Mouse (Mus musculus) bone marrow macrophage, adult 2 months (primary cell): ENCODE data around the gene Shisa6. TPM values are rescaled to one million over a fixed set of nuclear protein-coding genes. Genes with fewer than 3 reads are reported as not detected.

ENCODE experiments used
- H3K27ac ChIP-seq: 2 replicates; pipeline ENCODE4 v1.5.1; 2012; ENCODE audit warnings: low read depth, low read length; ENCODE audit not compliant: insufficient read depth
- H3K4me1 ChIP-seq: 2 replicates; pipeline ENCODE4 v1.6.1; 2012; ENCODE audit warnings: low read length; ENCODE audit not compliant: control insufficient read depth, insufficient read depth
- H3K4me3 ChIP-seq: 2 replicates; pipeline ENCODE4 v1.5.1; 2012; ENCODE audit warnings: mild to moderate bottlenecking, low read length, moderate library complexity; ENCODE audit not compliant: insufficient read depth
- CTCF ChIP-seq: IDR thresholded peaks from 2 replicates; pipeline ENCODE4 v1.5.1; 2012; ENCODE audit warnings: low read depth, mild to moderate bottlenecking, low read length, moderate library complexity
- POLR2A ChIP-seq: IDR thresholded peaks from 2 replicates; pipeline ENCODE4 v1.6.1; 2012; ENCODE audit warnings: mild to moderate bottlenecking, low read depth, low read length, borderline replicate concordance
- polyA plus RNA-seq: library from polyadenylated mRNA; stranded (reverse); fragments of >200 nt; gene quantifications from 2 replicates; pipeline ENCODE4 v1.2.4, GENCODE M21; 2012; ENCODE audit not compliant: missing spikeins, insufficient read depth, insufficient read length

Gene Shisa6
- not detected in 2 replicates for polyA plus RNA-seq

DNA sequence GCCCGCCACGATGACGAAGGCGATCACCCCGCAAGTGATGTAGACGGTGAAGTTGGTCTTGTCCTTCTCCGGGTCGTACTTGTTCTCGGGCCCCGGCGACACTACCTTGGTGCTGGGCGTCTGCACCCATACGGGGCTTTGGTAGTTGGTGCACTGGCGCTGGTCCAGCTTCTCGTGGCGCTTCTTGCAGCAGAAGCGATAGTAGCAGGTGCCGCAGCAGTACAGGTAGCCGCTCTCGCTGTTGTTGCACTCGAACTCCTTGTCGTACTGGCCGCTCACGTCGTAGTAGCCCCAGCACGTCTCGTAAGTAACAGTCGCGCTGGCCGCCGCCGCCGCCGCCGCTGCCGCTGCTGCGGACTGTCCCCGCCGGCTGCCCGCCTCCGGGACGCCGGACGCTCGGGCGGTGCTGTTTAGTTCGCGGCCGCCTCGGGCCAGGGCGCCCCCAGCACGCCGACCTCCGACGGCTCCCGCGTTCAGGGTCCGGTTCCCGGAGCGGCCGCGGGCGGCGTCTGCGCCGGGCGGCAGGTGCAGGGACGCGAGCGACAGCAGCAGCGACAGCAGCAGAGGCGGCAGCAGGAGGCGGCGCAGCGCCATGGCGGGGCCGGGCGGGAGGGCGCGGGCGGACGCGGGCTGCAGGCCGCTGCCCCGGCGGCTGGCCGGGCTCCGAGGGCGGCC is at the start of gene Shisa6:
Gene Shisa6 (minus strand): TSS at position 594 of the 675 bp plus-strand sequence.
- Histone ChIP-seq H3K27ac (no peak within 1 kb of the TSS), H3K4me3 (no peak within 1 kb of the TSS), H3K4me1 (no peaks in the 10 kb centered on the region)
- no peak for TF ChIP-seq POLR2A
- TF ChIP-seq CTCF, result no peak

DNA sequence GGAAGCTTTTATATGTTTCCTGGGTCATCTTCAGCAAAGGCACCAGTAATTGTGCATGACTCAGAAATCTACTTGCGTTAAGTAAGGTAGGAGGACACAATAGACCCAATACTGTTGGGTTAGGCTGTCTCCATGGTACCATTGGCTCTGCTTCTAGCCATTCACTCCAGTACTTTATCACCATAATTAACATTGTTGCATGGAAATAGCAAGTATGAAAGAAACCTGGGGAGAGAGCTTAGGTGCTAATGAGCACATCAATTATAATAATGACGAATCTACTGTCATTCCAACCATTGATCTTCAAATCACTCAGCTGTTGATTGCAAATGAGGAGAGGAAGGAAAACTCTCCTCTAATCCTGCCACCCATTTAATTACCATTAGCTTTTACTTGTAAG is 48.1 kb upstream of the Shisa6 start:
- Histone ChIP-seq H3K4me3 (no peak overlapping the region), H3K27ac (no peak overlapping the region), H3K4me1 (no peaks in the 10 kb centered on the region)
- no peak for TF ChIP-seq CTCF
- TF ChIP-seq POLR2A, result no peak

DNA sequence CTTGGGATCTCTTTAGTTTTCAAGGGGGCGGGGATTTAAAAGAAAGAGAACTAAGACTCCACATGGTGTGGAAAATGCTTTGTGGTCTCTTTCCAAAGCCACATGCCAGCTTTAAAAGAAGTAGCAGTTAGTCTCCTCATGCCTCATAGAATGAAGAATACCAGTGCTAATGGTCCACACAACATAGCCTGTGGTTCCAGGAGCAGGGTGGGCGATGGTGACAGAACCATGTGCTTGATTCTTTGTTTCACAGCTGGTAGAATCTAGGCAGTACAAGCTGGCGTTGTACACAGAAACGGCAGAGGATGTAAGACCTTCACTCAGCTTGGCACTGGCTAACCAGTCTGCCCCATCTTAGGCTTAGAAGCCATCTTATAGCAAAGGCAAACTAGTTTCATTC is 43.3 kb upstream of the Shisa6 start:
- Histone ChIP-seq H3K4me3 (no peak overlapping the region), H3K27ac (no peak overlapping the region), H3K4me1 (no peaks in the 10 kb centered on the region)
- TF ChIP-seq POLR2A, result no peak
- no peak for TF ChIP-seq CTCF

DNA sequence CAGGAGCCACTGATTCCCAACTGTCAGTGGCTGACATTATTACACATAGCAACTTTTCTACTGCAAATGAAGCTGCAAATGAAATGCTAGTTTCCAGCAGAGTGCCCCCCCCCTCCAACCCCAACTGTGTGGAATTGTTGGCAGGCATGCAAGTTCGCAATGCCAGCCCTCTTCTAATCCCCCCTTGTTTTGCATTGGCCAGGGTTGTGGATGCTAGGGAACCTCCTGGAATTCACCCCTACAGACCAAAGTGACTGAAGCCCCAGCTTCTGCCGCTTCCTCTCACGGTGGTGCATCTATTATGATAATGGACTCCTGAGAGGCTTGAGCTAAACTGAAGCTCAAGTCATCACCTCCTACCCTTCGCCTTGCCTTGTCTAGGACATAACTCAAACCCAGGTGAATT is 42.6 kb upstream of the Shisa6 start:
- Histone ChIP-seq H3K4me1 (no peaks in the 10 kb centered on the region), H3K27ac (no peak overlapping the region), H3K4me3 (no peak overlapping the region)
- no peak for TF ChIP-seq POLR2A
- TF ChIP-seq CTCF, result no peak

DNA sequence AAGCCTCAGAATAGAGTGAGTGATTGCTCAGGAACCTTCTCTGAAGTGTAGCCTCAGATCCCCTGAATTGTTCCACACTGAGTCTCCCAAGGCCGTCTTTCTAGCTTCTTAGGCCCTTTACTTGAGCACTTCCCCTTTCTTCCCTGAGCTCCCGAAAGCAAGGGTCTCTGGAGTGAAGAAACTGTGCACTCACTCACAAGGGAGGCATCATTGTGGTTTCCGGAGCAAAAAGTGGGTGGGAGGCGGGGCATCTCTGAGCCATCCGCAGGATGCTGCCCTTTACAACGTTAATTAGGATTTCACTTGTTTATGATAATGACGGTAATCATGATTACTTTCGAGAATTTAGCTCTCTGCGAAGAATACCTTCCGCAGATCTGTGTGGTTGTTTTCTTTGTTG is 41.6 kb upstream of the Shisa6 start:
- H3K4me1 ChIP-seq, result no peaks in the 10 kb centered on the region
- no peak overlapping the region for H3K27ac ChIP-seq

DNA sequence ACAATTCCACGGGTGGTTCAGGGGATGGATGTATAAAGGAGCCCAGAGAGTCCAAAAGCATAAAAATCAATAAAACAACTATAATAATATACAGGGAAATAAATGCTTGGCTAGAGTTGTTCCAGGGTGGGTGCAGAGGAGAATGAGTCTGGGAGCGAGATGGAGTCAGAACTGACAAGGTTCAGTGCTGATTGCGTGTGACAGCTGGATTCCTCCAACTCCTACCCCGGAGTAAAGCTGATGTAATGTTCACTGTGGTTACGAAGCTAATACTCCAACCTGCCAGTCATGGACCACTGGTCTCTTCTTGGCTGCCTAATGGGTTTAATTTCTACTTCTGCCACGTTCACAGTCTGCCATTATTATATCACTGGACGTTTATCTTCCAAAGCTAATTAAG is 36.5 kb upstream of the Shisa6 start:
- H3K27ac ChIP-seq, result no peak overlapping the region
- H3K4me3 ChIP-seq, result no peak overlapping the region
- TF ChIP-seq CTCF (no peak), POLR2A (no peak)
- no peaks in the 10 kb centered on the region for H3K4me1 ChIP-seq

More for the DNA sequence above, 41.6 kb upstream of the Shisa6 start:
- no peak overlapping the region for H3K4me3 ChIP-seq
- TF ChIP-seq CTCF (no peak), POLR2A (no peak)

DNA sequence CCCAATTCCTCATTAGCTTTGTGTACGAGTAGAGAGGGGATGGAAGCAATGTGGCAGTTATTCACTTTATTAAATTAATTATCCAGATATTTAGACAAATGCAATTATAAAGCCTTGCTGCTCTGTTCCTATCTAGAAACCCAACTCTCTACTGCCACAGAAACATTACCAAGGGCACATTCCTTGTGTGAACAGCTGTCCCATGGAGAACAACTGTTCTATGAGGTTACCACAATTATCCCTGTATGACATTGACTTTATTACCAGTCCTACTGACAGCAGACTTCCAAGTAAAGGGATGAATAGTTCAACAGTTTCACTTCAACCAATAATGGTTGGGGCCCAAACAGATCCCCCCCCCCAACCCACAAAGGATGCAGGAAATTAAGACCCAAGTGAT is 12.1 kb upstream of the Shisa6 start:
- Histone ChIP-seq H3K27ac (no peak overlapping the region), H3K4me3 (no peak overlapping the region), H3K4me1 (no peaks in the 10 kb centered on the region)
- no peak for TF ChIP-seq POLR2A
- TF ChIP-seq CTCF, result no peak

DNA sequence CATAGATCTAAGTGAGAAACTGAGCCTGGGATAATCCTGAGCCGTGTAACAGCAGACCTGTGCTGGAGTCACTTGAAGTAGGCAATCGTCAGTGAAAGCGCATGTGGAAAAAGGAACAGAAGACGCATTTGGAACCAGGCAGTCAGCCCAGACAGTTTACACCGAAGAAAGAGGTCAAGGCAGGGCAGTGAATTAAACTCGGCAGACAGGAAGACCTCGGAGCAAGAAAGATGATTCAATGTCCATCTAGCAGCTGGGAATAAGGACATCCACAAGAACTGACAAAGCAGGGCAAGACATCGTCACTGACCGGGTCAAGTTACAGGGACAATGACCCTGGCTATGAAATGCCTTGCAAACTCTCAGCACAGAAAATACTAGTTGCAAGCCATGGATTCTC is 10.1 kb upstream of the Shisa6 start:
- no peaks in the 10 kb centered on the region for H3K4me1 ChIP-seq
- no peak overlapping the region for H3K27ac ChIP-seq
- no peak overlapping the region for H3K4me3 ChIP-seq
- TF ChIP-seq CTCF (no peak), POLR2A (no peak)

DNA sequence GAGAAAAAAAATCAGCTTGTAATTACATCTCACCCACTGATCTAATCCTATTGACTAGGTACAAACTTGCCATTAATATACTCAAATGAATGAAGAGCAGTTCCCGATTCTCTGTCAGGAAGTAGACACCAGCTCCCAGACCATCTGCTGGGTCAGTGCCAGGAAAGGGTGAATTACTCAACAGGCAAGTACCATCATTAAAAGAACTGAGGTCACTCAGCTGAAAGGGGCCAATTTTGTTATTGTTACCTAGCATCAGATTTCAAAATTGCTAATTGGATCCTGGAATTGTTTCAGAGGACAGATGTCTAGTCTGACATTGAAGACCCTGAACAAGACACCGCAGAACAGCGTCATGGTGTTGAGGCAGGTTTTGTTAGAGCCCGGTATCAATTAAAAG is 9.4 kb upstream of the Shisa6 start:
- H3K27ac ChIP-seq, result no peak overlapping the region
- no peak overlapping the region for H3K4me3 ChIP-seq
- TF ChIP-seq POLR2A (no peak), CTCF (no peak)
- H3K4me1 ChIP-seq, result no peaks in the 10 kb centered on the region

DNA sequence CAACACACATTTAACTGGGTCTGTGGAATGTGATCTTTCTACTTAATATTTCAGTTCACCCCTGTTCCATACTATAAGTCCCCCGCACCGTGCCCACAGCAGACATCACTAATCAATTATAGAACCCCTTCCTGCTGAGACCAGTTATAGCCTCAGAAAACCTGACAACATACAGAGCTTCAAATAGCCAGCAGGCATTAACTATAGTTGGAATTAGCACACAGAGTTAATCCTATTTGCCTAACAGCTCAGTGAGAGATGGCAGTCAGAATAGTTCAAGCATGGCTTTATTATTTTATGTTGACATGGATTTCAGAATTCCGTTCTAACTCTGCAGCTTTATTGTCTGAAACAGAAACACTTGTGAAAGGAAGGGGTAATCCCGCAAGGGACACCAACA is 8.5 kb upstream of the Shisa6 start:
- H3K4me3 ChIP-seq, result no peak overlapping the region
- no peaks in the 10 kb centered on the region for H3K4me1 ChIP-seq
- H3K27ac ChIP-seq, result no peak overlapping the region
- TF ChIP-seq POLR2A (no peak), CTCF (no peak)

DNA sequence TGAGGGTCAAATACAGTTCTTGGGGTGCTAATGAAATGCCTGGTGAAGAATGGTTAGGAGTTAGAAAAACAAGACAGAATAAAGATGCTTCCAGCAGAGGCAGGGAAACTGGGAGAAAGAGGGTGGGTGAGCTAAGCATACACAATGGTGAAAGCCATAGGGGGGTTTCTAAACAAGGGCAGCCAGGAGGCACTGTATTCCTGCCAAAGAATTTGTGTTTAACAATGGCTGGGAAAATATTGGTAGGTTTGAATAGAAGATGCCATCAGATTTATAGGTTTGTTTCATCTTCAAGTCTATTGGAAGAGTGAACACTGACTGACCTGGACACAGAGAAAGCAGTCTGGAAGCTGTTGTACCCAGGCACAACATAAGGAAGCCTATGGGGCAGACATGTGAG is 2.4 kb upstream of the Shisa6 start:
- no peak for TF ChIP-seq CTCF
- TF ChIP-seq POLR2A, result no peak
- no peak overlapping the region for H3K27ac ChIP-seq
- no peak overlapping the region for H3K4me3 ChIP-seq
- H3K4me1 ChIP-seq, result no peaks in the 10 kb centered on the region

DNA sequence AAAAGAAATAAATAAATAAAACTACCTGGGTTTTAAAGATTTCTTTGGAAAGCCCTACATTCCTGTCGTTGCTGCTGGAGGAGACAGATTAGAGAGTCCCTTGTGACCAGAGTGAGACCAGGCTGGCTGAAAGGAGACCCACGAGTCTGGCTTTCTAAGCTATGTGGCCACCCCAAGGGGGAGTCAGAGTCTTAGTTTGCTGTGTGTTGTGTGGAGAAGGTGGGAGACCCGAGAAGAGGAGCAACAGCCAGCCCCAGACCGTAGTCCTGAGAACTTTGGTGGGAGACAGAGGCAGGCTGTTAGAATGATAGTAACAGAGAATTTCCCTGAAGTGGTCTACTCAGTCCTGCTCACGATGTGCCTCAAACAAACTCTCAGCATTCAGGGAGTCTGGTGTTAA is 1.6 kb upstream of the Shisa6 start:
- no peaks in the 10 kb centered on the region for H3K4me1 ChIP-seq
- no peak overlapping the region for H3K4me3 ChIP-seq
- H3K27ac ChIP-seq, result no peak overlapping the region
- TF ChIP-seq POLR2A, result no peak
- no peak for TF ChIP-seq CTCF
